Mouse (Mus musculus): ENCODE measurements around the gene Gal.

GRCm38 (mm10) chr19:3437980-3438379 is 23.6 kb upstream of the Gal start:
- TF ChIP-seq POLR2A (IDR thresholded peaks at IDR 0.05; ENCODE audit: borderline replicate concordance, low read depth, low read length): no peak
- no peak for TF ChIP-seq CTCF (IDR thresholded peaks at IDR 0.05; ENCODE audit: low read depth, low read length)
